Mouse (Mus musculus): ENCODE measurements at regions not wholly inside any gene's neighbourhood (a gene's known extent, or its start where the extent isn't known, plus 50 kb on each side); places are given as distances from the start of the nearest gene placed in this dataset.

DNA sequence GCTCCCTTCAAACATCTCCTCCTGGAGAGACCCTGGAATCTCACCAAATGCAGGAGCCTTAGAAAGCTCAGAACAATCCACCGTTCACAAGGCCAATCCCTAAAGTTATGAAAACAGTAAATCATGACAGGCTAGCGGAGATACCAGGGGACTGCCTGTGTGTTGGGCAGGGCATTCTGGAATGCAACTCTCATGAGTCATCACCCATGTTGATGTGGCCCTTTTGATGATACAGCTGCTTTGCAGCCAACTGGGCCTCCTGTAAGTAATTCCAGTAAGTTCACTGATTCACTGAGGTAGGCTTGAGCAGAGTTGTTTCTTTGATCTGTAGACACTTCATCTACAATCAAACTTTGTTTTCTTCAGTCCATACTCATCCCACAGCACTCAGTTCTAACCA lies 155.6 kb downstream of the Tent5c start:
- Histone ChIP-seq H3K4me3 (ENCODE audit: control insufficient read depth in 1 of 2, insufficient read depth in 1 of 2, low read depth in 2 of 2, low read length in 2 of 2) (no peak overlapping the region), H3K4me1 (ENCODE audit: control insufficient read depth in 1 of 2, insufficient read depth in 2 of 2, low read length in 2 of 2) (no peaks in the 10 kb centered on the region), H3K27me3 (ENCODE audit: control insufficient read depth in 1 of 2, insufficient read depth in 2 of 2, low read length in 2 of 2) (no peaks in the 10 kb centered on the region), H3K36me3 (ENCODE audit: control insufficient read depth in 1 of 2, insufficient read depth in 2 of 2, low read length in 2 of 2) (no peaks in the 10 kb centered on the region), H3K9me3 (replicated peaks; ENCODE audit: insufficient read depth, low read length) (no peaks in the 10 kb centered on the region), H3K79me2 (ENCODE audit: control insufficient read depth, insufficient read depth, low read length, poor library complexity) (no peaks in the 10 kb centered on the region), H3K27ac (ENCODE audit: control insufficient read depth, low read depth, low read length) (no peak overlapping the region), H3K9ac (ENCODE audit: control insufficient read depth, low read depth, low read length, poor library complexity, severe bottlenecking) (no peak overlapping the region)
- no peak for DNase-seq (ENCODE audit: low read depth, low spot score)
- TF ChIP-seq GABPA (IDR thresholded peaks at IDR 0.05; ENCODE audit: low read depth, low read length) (no peak), MAFK (IDR thresholded peaks at IDR 0.05; ENCODE audit: borderline replicate concordance, low read depth, low read length) (no peak), UBTF (IDR thresholded peaks at IDR 0.05; ENCODE audit: borderline replicate concordance, insufficient read depth, low read depth, low read length) (no peak), POLR2AphosphoS2 (IDR thresholded peaks at IDR 0.05; ENCODE audit: low read length) (no peak)

DNA sequence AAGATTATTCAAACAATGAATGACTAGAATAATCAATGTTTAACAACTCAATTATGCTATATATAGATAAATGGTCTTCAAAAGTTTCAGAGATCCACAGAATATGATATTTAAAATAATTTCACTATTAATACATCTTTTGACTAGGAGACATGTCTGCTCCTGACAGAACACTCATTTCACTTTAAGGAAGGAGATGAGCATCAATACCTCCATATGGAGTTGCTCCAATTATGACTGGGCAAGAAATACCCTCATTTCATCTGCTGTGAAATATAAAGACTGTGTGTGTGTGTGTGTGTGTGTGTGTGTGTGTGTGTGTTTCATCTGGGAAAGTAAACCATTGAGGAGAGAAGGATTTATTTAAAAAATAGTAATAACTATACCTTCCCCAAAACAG lies 156.2 kb upstream of the Wdr3 start:
- Histone ChIP-seq H3K9ac (ENCODE audit: control insufficient read depth, low read depth, low read length, poor library complexity, severe bottlenecking) (no peak overlapping the region), H3K36me3 (ENCODE audit: control insufficient read depth in 1 of 2, insufficient read depth in 2 of 2, low read length in 2 of 2) (no peaks in the 10 kb centered on the region), H3K27ac (ENCODE audit: control insufficient read depth, low read depth, low read length) (no peak overlapping the region), H3K79me2 (ENCODE audit: control insufficient read depth, insufficient read depth, low read length, poor library complexity) (no peaks in the 10 kb centered on the region), H3K9me3 (replicated peaks; ENCODE audit: insufficient read depth, low read length) (no peaks in the 10 kb centered on the region), H3K4me3 (ENCODE audit: control insufficient read depth in 1 of 2, insufficient read depth in 1 of 2, low read depth in 2 of 2, low read length in 2 of 2) (no peak overlapping the region), H3K4me1 (ENCODE audit: control insufficient read depth in 1 of 2, insufficient read depth in 2 of 2, low read length in 2 of 2) (no peaks in the 10 kb centered on the region), H3K27me3 (ENCODE audit: control insufficient read depth in 1 of 2, insufficient read depth in 2 of 2, low read length in 2 of 2) (no peaks in the 10 kb centered on the region; a peak in 1 of 4 replicates)
- TF ChIP-seq KAT2A (conservative IDR thresholded peaks at IDR 0.05; ENCODE audit: low read depth, low read length) (no peak), E2F4 (IDR thresholded peaks at IDR 0.05; ENCODE audit: borderline replicate concordance, low read depth, low read length) (no peak), USF1 (IDR thresholded peaks at IDR 0.05; ENCODE audit: low read depth, low read length) (no peak), NELFE (IDR thresholded peaks at IDR 0.05; ENCODE audit: low read depth, low read length) (no peak), ZC3H11A (IDR thresholded peaks at IDR 0.05; ENCODE audit: low read depth, low read length) (no peak), ELF1 (IDR thresholded peaks at IDR 0.05; ENCODE audit: low read depth, low read length) (no peak), CHD2 (IDR thresholded peaks at IDR 0.05; ENCODE audit: low read length) (no peak), MYB (IDR thresholded peaks at IDR 0.05; ENCODE audit: low read depth, low read length) (no peak), TBP (IDR thresholded peaks at IDR 0.05; ENCODE audit: low read depth, low read length) (no peak), HCFC1 (IDR thresholded peaks at IDR 0.05; ENCODE audit: low read depth, low read length) (no peak), CTCF (IDR thresholded peaks at IDR 0.05 in 2 of 3, conservative IDR thresholded peaks at IDR 0.05 in 1 of 3; ENCODE audit: control insufficient read depth in 1 of 3, insufficient read depth in 1 of 3, low read depth in 2 of 3, low read length in 3 of 3, poor library complexity in 1 of 3, severe bottlenecking in 1 of 3) (no peak), GABPA (IDR thresholded peaks at IDR 0.05; ENCODE audit: low read depth, low read length) (no peak)
- DNase-seq (ENCODE audit: low read depth, low spot score), result no peak

DNA sequence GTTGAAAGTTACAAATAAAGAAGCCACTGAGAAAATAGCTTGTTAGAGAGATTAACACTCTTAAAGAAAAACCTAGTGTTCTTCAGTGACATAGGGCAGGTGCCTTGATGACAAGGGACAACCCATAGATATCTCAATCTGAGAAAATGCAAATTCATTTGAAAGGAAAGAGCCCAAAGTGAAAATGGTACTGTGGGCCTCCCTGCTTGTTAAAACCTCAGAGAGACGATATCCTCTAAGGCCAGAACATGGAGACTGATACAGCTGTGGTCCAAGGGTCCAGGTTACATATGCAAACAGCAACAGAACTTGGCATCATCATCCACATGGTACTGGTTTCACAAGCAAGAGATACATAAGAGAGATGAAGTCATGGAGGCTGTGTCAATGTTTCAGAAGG lies 125.6 kb upstream of the Wdr3 start:
- H3K27me3 ChIP-seq (ENCODE audit: control insufficient read depth in 1 of 2, insufficient read depth in 2 of 2, low read length in 2 of 2), result no peaks in the 10 kb centered on the region
- no peak overlapping the region for H3K9ac ChIP-seq (ENCODE audit: control insufficient read depth, low read depth, low read length, poor library complexity, severe bottlenecking)
- no peak for DNase-seq (ENCODE audit: low read depth, low spot score)
- no peaks in the 10 kb centered on the region for H3K36me3 ChIP-seq (ENCODE audit: control insufficient read depth in 1 of 2, insufficient read depth in 2 of 2, low read length in 2 of 2)
- TF ChIP-seq MYC (IDR thresholded peaks at IDR 0.05; ENCODE audit: low read depth, low read length) (no peak), TCF12 (IDR thresholded peaks at IDR 0.05; ENCODE audit: low read depth, low read length) (no peak), NELFE (IDR thresholded peaks at IDR 0.05; ENCODE audit: low read depth, low read length) (no peak), POLR2AphosphoS2 (IDR thresholded peaks at IDR 0.05; ENCODE audit: low read length) (no peak), ZKSCAN1 (IDR thresholded peaks at IDR 0.05; ENCODE audit: low read depth, low read length) (no peak), UBTF (IDR thresholded peaks at IDR 0.05; ENCODE audit: borderline replicate concordance, insufficient read depth, low read depth, low read length) (no peak), MAZ (IDR thresholded peaks at IDR 0.05; ENCODE audit: low read depth, low read length) (no peak), GATA1 (IDR thresholded peaks at IDR 0.05; ENCODE audit: low read depth, low read length) (no peak), ZC3H11A (IDR thresholded peaks at IDR 0.05; ENCODE audit: low read depth, low read length) (no peak), HCFC1 (IDR thresholded peaks at IDR 0.05; ENCODE audit: low read depth, low read length) (no peak), USF2 (IDR thresholded peaks at IDR 0.05; ENCODE audit: borderline replicate concordance in 1 of 2, insufficient read depth in 1 of 2, low read depth in 1 of 2, low read length in 2 of 2) (no peak), KAT2A (conservative IDR thresholded peaks at IDR 0.05; ENCODE audit: low read depth, low read length) (no peak), GABPA (IDR thresholded peaks at IDR 0.05; ENCODE audit: low read depth, low read length) (no peak), SIN3A (IDR thresholded peaks at IDR 0.05; ENCODE audit: low read length) (no peak), ETS1 (IDR thresholded peaks at IDR 0.05; ENCODE audit: low read depth, low read length) (no peak), RAD21 (IDR thresholded peaks at IDR 0.05; ENCODE audit: low read depth, low read length) (no peak)
- H3K4me3 ChIP-seq (ENCODE audit: control insufficient read depth in 1 of 2, insufficient read depth in 1 of 2, low read depth in 2 of 2, low read length in 2 of 2), result no peak overlapping the region
- H3K27ac ChIP-seq (ENCODE audit: control insufficient read depth, low read depth, low read length), result no peak overlapping the region
- H3K4me1 ChIP-seq (ENCODE audit: control insufficient read depth in 1 of 2, insufficient read depth in 2 of 2, low read length in 2 of 2), result no peaks in the 10 kb centered on the region
- no peaks in the 10 kb centered on the region for H3K9me3 ChIP-seq (replicated peaks; ENCODE audit: insufficient read depth, low read length)
- no peaks in the 10 kb centered on the region for H3K79me2 ChIP-seq (ENCODE audit: control insufficient read depth, insufficient read depth, low read length, poor library complexity)

Measured in MEL (cell line).